Mouse (Mus musculus) ES-E14 (cell line): ENCODE measurements around the gene Sdc4.

Experiments
- CHD2 ChIP-seq: IDR thresholded peaks from 2 replicates; pipeline ENCODE4 v1.6.1; 2014; ENCODE audit warnings: mild to moderate bottlenecking, low read depth, low read length, inconsistent platforms
- HCFC1 ChIP-seq: IDR thresholded peaks from 2 replicates; pipeline ENCODE4 v1.6.1; 2012; ENCODE audit warnings: low read length, inconsistent platforms, borderline replicate concordance; ENCODE audit not compliant: insufficient read depth
- MAFK ChIP-seq: IDR thresholded peaks from 2 replicates; pipeline ENCODE4 v1.6.1; 2014; ENCODE audit warnings: mild to moderate bottlenecking, low read depth, low read length, inconsistent platforms; ENCODE audit not compliant: insufficient read depth
- ZC3H11A ChIP-seq: IDR thresholded peaks from 2 replicates; pipeline ENCODE4 v1.6.1; 2012; ENCODE audit warnings: low read depth, mild to moderate bottlenecking, inconsistent platforms, low read length, borderline replicate concordance
- ZNF384 ChIP-seq: IDR thresholded peaks from 2 replicates; pipeline ENCODE4 v1.6.1; 2012; ENCODE audit warnings: low read depth, low read length, inconsistent platforms

DNA sequence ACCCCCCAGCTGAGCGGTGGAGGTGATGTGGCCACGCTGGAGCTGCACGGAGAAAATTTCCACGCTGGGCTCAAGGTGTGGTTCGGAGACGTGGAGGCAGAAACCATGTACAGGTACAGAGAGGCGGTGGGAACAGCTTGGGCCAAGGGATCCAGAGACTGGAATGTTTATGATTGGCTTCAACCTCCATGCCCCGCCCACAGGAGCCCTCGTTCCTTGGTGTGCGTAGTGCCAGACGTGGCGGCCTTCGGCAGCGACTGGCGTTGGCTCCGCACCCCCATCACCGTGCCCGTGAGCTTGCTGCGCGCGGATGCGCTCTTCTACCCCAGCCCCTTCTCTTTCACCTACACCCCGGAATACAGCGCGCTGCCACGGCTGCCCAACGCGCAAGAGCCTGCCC, 29.5 kb downstream of the Sdc4 start:
- no peak for TF ChIP-seq CHD2
- no peak for TF ChIP-seq ZNF384
- no peak for TF ChIP-seq MAFK
- no peak for TF ChIP-seq ZC3H11A
- TF ChIP-seq HCFC1: no peak
